Mouse (Mus musculus) telencephalon, adult 2 months (tissue): Measurements from ENCODE around the gene Sptbn1.

ENCODE experiments used
- DNase-seq: peaks from one replicate; pipeline ENCODE4 v3.0.0-alpha.2; 2011; ENCODE audit warnings: low read depth, low spot score

Sptbn1 gene

DNA sequence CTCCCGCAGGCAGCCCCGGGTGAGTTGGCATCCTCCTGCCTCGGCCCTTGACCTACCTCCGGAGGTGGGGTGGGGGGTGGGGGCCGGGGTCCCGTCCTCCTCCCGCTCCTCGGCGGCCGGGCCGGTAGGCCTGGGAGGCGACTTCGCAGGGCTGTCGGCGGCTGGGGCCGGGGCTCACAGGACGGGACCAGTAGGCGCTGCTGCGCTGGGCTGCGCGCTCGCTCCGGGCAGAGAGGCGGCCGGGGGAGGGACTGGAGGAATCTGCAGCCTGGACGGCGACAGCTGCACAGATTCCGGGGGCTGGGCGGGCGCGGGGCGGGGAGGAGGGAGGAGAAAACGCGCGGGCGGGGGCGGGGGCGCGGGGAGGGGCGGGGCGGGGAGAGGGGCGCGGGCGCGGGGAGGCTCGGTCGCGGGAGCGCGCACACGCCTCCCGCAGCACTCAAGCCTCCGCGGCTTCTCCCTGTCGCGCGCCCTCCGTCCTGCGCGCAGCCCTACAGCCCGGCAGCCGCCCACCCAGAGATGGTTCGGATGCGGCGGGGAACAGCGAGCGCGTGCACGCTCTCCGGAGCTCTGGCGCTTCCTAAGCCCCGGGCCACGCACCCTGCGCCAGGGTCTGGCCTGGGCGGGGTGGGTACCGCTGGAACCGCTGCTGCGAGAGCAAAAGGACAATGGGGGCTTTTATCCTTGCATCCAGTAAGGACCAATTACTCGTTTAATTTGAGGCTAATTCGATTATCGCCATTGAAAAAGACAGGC is at the start of gene Sptbn1:
Gene Sptbn1 (minus strand): TSS at position 284 of the 756 bp plus-strand sequence.
- DNase-seq = peak; percentile 82

DNA sequence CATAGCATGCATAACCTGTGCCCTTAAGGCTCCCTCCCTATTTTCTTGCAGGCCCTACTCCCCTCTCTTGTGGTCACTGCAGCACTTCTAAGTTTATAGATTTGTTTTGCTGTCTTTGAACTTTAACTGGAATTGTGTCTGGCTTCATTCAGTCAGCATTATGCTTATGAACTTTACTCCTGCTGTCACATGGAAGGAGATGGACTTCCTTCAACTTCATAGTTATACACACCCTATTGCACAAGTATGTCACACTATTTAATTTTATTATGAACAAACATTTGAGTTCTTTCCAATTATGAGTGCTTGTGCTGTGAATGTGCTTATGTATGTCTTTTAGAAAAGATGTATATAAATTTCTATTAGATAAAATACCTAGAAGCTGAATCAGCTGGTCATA is 26.3 kb upstream of the Sptbn1 start:
- no peak for DNase-seq

DNA sequence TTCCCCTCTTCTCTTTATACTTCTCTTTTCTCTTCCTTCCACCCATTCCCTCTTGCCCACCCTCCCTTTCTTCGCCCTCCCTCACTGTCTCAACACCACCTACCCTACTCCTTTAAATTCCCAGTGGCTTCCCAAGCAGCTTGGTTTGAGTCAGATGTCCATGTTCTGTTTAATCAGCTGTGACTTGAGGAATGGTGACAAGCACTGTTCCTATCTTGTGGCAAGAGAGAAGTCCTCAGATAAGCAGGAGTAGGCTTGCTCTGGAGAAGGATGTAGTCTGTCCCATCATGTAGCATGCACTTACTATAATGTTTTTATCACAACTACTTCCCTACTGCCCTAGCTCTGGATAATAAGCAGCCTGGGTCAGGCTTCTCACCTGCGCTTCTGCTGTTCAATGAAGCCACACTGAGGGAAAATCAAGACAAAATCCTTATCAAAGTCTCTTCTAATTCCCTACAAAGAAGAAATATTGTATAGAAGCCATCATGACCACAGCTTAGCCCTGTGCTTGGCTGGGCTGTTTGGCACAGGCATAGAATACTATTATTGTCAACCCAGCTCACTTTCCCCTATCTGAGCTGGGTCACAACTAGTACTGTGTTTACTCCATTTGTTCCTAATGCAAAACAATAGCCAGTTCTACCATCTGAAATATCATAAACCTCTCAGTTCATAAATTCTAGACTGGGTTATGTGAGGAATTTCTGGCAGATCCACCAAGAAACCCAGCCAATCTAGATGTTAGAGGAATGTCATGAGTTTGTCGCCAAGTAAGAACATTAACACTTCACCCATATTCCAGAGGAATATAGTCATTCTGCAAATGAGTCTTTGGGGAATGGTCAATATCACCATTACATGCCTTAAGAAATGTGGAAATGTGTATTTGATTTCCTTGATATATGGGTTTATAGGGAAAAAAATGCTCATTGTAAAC is 24.5 kb upstream of the Sptbn1 start:
- no peak for DNase-seq

DNA sequence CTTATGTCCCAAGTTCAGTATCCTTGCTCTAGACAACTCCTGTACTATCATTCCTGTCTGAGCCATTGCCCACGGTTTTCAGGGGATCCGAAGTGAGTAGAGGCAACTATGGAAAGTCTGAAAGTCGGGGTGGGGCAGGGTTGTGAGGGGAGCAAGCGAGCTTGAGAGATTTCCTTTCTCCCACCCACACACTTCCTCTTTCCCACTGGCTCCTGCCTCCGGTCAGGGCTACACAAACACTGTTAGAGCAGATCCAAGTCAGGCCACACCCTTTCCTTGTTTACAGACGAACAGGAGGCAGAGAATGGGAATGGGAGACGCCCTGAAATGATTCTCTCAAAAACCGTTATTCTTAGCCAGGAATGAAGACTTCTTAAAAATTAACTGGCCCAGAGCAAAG is 23.2 kb upstream of the Sptbn1 start:
- no peak for DNase-seq

DNA sequence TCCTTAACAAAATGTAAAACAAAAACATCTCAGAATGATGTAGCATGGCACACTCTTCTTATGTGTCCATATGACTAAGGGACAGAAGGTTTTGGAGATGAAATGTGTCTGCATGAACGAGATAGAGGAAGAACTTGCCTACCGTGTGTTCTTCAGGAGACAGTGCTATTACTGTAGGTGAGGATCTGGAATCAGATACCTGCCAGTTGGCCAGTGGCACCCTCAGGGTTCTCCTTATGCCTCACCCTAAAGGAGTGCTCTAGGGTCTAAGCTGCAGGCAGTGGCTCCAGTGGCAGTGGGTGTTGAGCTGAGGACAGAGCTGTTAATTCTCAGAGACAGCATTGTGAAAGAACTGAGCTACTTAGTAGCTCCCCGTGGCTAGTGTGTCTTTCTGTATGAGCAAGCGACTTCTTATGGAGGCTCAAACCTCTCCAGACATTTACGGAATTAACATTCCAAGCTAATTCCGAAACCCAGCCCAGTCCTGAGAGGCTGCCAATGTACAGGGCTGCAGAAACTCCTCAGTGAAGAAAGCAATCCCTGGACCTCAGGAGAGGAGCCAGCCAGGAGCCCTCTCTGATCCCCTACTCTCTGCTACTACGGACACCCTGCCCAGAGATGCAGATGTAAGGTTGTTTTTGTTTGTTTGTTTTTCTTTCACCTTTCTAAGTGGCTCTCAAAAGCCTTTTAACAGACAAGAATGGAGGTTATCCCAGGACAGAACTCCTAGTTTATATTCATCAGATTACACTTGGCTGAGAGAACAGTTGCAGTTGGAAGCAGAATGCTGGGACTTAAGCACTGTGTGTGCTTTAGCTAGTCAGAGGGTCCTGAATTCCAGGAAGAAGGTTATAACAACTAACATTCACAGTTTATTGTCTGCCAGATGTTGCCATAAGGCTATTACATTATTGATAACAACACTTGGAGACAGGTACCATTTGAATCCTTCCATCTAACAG is 21.8 kb upstream of the Sptbn1 start:
- DNase-seq = no peak

DNA sequence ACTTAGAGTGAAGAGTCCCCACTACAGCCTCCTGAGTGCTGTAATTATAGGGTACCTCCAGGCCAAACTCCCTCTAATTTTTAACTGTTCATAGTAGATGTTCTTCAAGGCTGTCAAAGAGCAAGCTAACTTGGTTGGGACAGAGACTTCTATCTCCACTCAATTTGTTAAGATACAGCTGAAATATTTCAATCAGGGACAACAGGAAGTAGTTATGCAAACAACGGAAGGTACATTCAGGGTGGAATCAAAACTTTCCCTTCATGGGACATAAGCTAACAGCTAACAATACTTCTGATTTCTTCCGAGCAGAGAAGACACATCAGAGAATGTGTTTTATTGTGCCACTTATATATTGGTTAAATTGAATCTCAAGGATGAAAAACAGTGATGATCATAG is 20.1 kb upstream of the Sptbn1 start:
- DNase-seq = no peak

DNA sequence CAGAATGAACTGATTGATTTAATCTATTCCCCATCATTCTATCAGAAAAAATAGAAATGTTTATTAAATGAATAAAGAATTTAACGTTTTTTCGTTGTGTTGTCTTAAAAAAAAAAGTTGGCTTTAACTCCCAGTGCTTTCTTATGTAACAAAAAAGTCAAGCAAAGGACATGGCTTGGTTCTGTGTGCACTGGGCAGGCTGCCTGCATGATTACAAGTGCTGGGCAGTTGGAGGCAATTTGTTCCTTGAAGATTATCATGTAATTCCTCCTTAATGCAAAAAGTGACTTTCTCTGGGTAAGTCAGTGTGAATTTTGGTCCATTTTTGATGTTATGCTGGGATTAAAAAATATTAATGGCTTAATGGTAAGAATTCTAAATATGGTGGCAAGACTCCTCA is 15.7 kb upstream of the Sptbn1 start:
- no peak for DNase-seq

DNA sequence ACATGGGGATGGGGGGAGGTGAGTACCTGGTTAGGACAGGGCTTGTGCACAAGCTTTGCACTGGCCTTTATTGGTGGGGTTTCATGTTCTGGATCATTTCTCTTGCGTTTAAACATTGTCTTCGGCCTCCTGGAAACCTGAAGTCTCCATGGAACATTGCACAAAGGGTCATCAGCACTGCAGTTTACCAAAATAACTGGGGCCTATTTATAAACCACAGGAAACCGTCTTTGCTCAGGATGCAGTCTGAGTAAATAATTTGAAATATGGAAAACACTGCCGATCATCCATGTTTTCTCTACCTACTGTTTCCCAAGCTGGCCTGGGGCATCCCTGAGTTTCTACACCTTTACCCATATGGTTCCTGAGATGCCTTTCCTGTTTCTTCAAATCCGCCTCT is 13.1 kb upstream of the Sptbn1 start:
- no peak for DNase-seq

DNA sequence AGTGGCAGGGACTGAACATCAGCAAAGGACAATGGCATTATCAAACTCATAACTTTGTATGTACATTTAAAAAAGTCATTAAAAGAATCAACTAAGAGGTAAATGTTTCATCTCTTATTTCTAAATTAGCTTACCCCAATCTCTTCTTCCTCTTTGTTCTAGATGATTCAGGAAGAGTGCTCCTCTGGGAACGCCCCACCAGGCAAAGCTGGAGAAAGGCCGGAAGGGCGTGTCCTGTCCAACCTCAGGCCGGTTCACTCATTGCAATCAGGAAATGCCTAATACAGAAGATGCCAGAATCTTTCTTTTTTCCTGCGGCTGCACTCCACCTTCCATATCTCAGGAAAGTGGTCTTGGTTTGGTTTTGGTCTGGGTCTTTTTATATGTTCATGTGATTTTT is 11.3 kb upstream of the Sptbn1 start:
- no peak for DNase-seq

DNA sequence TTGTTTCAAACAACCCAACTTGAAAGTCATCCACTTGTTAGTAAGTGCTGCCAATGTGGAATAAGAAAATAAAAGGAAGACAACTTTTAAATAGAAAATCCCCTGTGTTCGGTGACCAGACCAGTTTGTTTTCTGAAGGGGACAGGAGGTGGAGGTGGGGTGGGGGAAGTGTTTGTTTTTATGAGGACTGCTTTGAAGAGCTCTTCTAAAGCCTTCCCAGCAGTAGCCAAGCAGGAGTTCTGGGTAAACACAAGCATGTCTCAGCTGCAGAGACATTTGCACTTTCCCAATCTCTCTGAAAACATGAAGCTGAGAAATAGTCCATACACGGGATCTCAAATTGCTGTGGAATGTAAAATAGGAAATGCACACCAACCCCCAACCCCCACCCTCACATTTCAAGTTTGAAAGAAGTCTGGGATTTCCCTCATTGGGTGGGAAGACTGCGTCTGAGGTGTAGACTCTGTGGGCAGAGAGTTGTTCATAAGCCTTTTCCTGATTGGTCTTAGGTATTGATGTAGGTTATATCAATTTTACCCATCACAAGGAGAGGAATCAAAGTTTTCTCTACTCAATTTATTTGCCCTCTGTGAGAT is 7.6 kb upstream of the Sptbn1 start:
- no peak for DNase-seq

DNA sequence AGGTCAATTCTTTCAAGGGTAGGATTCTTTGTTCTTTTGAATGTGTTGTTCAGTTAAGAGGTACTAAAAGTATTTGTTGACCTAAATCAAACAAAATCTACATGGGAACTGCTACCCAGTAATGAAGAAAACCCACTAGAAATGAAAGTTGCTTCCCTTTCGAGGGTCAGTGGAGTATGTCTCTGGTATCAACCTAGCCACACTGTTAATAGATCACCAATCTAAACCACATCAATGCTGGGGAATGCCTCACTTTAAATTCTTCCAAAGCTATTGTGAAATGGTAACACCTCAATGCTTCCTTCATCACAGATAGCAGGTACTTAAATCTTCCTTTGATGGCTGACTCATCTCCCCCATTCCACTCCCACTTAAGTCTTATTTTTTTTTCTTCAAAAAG is 1.5 kb upstream of the Sptbn1 start:
- no peak for DNase-seq

DNA sequence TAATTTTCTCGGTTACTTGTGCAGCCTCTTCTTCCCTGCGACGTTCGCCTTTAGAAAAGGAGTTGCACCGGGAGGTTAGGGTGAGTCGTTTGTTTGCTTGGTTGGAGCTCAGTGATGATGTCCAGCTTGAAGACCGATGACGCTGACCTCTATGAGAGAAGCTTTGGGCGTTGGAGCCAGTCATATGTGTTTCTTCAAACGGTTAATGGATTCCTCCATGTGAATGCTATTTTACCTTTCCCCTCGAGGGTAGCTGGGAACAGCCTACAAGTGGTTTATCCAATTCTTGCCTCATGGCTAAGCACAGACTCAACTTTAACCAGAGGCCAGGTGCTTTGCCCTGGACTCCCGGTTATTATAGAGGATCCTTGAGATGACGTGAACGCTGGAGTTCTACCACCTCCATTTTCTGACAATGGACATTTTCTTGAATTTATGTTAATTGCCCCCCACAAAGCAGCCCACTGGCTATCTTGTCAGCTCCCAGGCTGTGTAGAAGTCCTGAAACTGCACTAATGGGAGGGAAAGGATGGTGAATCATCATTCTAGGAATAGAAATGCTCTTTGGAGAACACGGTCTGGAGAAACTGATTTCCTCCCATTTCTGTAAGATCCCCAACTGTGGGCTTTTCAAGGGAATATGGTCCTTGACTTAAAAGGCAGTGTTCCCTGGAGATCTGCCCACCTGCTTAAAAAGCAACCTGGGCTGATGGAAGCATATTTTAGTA is 837 bp upstream of the Sptbn1 start:
- DNase-seq = peak; percentile 33

DNA sequence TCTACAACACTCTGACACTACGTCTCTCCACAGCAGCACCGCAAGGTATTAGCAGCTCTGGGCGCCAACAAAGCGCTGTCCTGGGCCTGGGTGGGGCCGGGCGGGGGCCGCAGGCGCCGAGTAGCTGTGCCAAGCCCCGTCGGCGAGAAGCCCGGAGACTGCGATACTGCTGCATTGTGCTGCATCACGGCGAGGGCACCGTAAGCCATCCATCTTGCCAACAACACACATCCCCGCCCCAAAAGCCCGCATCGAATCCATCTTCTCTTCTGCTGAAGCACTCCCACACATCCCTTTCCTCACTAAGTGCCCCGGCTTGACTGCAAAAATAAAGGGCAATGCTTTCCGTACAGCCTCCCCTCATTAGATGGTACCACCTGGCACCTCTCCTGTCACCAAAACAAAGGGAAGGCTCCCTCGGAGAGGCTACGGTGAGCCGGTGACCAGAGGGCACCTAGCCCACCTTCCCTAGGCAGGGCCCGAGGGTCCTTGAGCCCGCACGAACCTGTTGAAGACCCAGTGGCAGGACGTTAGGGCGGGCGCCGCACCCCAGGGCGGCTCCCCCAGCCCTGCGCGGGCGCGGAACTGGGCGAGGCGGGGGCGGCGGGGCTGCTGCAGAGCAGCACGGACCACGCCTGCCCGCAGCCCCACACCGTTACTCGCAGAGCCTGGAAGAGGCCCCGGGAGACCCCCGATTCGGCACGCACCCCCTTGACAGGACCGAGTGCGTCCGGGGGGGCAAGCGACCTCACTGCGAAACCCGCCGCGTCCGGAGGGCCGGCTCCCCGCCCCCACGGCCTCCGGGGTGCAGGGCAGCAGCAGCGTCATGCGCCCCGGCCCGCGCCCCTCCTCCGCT is 711 bp downstream of the Sptbn1 start:
- DNase-seq = peak; percentile 73

DNA sequence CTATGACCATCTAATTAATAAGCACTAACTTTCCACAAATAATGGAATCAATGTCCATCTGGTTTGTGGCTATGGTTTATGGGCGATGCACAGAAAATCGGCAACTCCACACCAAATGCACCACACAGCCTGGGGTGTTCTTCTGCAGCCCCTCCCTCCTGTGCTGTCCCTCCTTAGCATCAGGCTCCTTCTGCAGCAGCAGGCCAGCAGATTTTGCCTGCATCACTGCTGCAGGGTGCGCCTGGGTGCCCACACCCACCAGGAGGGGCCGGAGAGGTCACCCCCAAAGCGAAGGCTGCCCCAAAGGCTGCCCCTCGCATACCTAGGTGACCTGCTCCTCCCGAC is 1.3 kb downstream of the Sptbn1 start:
- DNase-seq = no peak

DNA sequence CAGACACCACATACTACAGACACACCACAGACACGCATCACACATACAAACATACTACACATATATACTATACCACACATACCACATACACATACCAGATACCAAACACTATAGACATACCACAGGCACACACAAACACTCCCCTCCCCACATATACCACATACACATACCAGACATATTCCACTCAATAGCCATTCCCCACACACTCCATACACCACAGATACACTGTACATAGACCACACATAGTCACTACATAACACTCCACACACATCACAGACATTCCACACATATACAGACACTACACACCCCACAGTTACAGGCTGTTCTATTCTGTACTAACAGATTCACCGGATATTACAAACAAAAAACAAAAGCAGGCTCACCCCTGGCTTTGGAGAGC is 2.3 kb downstream of the Sptbn1 start:
- no peak for DNase-seq

DNA sequence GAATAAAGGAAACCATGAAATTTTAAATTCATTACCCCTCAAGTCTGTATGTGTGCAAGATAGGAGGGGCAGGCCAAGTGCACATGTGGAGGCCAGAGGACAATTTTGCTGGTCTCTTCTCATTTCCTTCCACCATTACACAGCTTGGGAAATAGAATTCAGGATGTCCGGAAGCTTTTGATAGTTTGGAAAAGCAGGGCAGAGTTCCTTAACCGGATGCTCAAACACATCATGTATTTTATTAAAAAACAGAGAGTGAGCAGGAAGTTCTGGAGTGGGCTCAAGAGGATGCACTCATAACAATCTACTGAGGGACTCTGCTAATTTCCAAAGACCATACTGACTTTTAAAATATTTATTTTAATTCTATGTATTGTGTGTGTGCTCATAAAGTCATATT is 4.3 kb downstream of the Sptbn1 start:
- no peak for DNase-seq

DNA sequence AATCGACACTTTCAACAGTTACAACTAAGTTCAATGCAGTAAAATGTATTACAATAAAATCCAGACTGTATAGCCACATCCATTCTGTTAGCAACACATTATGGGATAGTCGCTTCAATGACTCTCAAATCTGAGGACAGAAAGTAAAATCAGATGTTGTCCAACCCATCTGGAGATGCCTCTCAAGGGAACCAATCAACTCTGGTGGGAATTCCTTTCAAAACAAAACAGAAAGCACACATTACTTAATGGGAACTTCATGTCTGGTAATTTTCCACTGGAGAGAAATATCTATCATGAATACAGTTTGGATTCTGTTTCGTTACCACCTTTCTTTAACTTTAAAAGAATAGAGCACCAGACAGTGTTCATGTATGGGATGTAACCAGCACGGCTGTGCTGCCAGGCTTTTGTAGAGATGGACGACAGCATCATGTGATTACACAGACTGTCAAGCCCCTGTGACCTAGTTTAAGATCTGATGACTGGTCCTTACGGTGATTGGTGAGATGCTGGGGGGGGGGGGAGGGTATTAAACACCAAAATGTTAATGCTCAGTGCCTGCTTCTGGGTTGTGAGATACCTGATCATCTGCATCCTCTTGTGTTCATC is 9.1 kb downstream of the Sptbn1 start:
- DNase-seq = no peak

DNA sequence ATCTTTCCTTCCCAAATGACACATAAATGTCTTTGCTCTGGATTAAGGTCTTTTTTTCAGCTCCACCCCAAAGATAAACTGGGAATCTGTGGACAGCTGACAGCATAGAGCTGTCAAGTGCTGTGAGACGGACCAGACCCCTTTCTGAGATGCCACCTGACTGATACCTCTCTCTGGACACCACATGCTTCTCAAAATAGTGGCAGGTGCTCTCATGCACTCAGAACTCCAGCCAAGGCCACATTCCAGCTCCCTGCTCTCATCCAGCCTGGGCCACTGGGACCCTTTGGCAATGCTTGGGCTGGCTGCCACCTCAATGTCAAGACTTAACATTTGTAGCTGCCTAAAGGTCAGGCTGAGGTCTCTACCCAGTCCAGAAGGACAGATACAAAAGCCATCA is 10.2 kb downstream of the Sptbn1 start:
- DNase-seq = no peak

DNA sequence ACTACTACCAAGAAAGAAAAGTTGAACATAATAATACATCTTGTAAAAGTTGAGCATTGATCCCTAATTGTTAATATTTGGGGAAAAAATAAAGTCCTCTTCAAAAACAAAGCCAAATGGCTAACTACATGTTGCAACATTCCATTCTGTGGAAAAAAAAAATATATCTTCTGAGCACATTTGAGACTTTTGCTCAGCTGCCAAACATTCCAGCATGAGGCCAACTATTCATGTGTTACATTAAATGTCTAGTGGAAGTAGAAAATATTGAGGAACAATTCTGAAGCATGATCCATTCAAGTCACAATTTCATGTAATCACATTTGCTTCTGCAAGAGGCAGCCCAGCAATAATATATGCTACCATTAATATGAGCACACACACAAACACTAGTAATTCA is 10.9 kb downstream of the Sptbn1 start:
- DNase-seq = no peak
